Mouse (Mus musculus): ENCODE results near the gene Necap2. TPM values are rescaled to one million over a fixed set of nuclear protein-coding genes. Genes with fewer than 3 reads are reported as not detected.

Gene Necap2
- total RNA-seq, 2 experiments from 2014 or later: 41.6 to 42.2 TPM

- no peak overlapping the region for H3K4me3 ChIP-seq
- TF ChIP-seq CTCF (conservative IDR thresholded peaks at IDR 0.05): no peak
- no peak for DNase-seq (ENCODE audit: low spot score in 2 of 2)
- 0 out of 2 replicates have a peak overlapping the region, but pooled peaks have one; percentile 64 for H3K27ac ChIP-seq
Observed at GRCm38 (mm10) chr4:141017657-141018436, 60.3 kb downstream of the Necap2 start.

Other genes with a start within 250 kb of the Necap2 start
- not detected for gene Padi1, start 232.6 kb downstream of the Necap2 start, total RNA-seq (2021)
- gene Padi2, start 172.0 kb downstream of the Necap2 start, total RNA-seq (2021): 10 to 100 TPM; 20.2 to 26.5 TPM
- 100 to 1,000 TPM; 170 to 183 TPM for gene Sdhb, start 117.2 kb downstream of the Necap2 start, total RNA-seq (2021)
- 100 to 1,000 TPM; 155 to 162 TPM for gene Atp13a2, start 91.5 kb downstream of the Necap2 start, total RNA-seq (2021)
- 1 to 10 TPM; 4.5 to 6.9 TPM for gene Mfap2, start 67.9 kb downstream of the Necap2 start, total RNA-seq (2021)
- gene Crocc, start 17.8 kb downstream of the Necap2 start, total RNA-seq (2021): 10 to 100 TPM; 83.1 to 89.8 TPM
- not detected for gene Spata21, start 10.0 kb upstream of the Necap2 start, total RNA-seq (2021)
- 10 to 100 TPM; 49.7 to 54.3 TPM for gene Szrd1, start 61.4 kb upstream of the Necap2 start, total RNA-seq (2021)
- gene Fbxo42, start 69.6 kb upstream of the Necap2 start, total RNA-seq (2021): 10 to 100 TPM; 21.2 to 22.8 TPM
- 1 to 10 TPM; 2.5 to 5.4 TPM for gene Rsg1, start 135.6 kb upstream of the Necap2 start, total RNA-seq (2021)
- 10 to 100 TPM; 15.5 to 16.2 TPM for gene Arhgef19, start 161.1 kb upstream of the Necap2 start, total RNA-seq (2021)
- gene Epha2, start 222.9 kb upstream of the Necap2 start, total RNA-seq (2021): 1 to 10 TPM in 1 of 2 experiments, under 1 TPM in 1; 0.86 to 1.3 TPM